Mouse (Mus musculus) cortical plate, adult 2 months (tissue): ENCODE results near the gene Ganab. TPM values are rescaled to one million over a fixed set of nuclear protein-coding genes. Genes with fewer than 3 reads are reported as not detected.

ENCODE experiments used
- H3K27ac ChIP-seq: fragments of 200-500 bp; 2 replicates; pipeline ENCODE4 v1.5.1; 2012; ENCODE audit warnings: low read length, control low read depth, inconsistent platforms; ENCODE audit not compliant: insufficient read depth
- H3K4me1 ChIP-seq: fragments of 200-500 bp; 2 replicates; pipeline ENCODE4 v1.6.1; 2011; ENCODE audit warnings: low read length; ENCODE audit not compliant: control insufficient read depth, insufficient read depth
- H3K4me3 ChIP-seq: fragments of 200-500 bp; 2 replicates; pipeline ENCODE4 v1.5.1; 2011; ENCODE audit warnings: mild to moderate bottlenecking, low read length, control low read depth; ENCODE audit not compliant: insufficient read depth
- CTCF ChIP-seq: fragments of 200-500 bp; IDR thresholded peaks from 2 replicates; pipeline ENCODE4 v1.5.1; 2011; ENCODE audit warnings: mild to moderate bottlenecking, control low read depth, low read length; ENCODE audit not compliant: insufficient read depth; ENCODE audit errors: extremely low read depth
- POLR2A ChIP-seq: fragments of 200-500 bp; IDR thresholded peaks from 2 replicates; pipeline ENCODE4 v1.6.1; 2011; ENCODE audit warnings: mild to moderate bottlenecking, low read length, control low read depth; ENCODE audit not compliant: insufficient read depth; ENCODE audit errors: extremely low read depth
- polyA plus RNA-seq: library from polyadenylated mRNA; depleted of rRNA; stranded (reverse); fragments of >200 nt; gene quantifications from 2 replicates; pipeline ENCODE4 v1.2.3, GENCODE M21; 2012

Ganab gene
- polyA plus RNA-seq, 1 experiment = 87.5 TPM

DNA sequence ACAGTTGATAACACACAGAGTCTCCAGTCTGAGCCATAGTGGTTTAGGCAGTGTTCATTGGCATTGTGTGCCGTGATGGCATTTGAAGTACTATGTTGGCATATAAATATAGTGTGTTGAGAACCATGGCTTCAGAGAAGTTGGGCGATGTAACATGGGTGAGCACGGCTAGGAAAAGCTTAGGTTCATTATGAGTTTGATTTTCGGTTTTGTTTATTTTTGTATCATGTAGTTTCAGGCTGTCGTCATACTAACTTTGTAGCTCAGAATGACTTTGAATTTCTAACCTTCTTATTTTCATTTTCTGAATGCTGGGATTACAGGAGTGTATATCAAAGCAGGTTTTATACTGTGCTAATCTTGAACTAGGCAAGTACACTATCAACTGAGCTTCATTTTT, 5.5 kb downstream of the Ganab start:
- Histone ChIP-seq H3K27ac (no peak overlapping the region), H3K4me1 (no peaks in the 10 kb centered on the region; the same call in 1 of the 2 replicates), H3K4me3 (no peak overlapping the region)
- no peak for TF ChIP-seq POLR2A
- no peak for TF ChIP-seq CTCF

DNA sequence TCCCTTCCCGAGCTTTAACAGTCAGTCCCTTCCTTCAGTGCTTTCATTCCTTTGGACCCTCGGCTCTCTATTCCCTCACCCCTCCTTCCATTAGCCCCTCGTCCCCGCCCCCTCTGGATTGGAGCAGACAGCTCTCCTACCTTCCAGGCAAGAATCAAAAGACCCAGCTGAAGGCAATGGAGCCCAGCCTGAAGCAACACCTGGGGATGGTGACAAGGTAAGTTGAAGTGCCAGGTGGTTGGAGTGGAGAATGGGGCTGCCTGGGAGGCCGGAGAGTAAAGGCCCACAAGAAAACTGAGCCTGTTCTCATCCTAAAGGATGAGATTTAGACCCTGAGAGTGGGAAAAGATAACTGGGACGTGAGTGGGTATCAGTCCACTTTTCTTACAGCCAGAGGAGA, 10.7 kb downstream of the Ganab start:
- Histone ChIP-seq H3K27ac (no peak overlapping the region), H3K4me1 (peaks cover 3% of the 10 kb centered on the region), H3K4me3 (no peak overlapping the region)
- TF ChIP-seq POLR2A (no peak), CTCF (no peak)

DNA sequence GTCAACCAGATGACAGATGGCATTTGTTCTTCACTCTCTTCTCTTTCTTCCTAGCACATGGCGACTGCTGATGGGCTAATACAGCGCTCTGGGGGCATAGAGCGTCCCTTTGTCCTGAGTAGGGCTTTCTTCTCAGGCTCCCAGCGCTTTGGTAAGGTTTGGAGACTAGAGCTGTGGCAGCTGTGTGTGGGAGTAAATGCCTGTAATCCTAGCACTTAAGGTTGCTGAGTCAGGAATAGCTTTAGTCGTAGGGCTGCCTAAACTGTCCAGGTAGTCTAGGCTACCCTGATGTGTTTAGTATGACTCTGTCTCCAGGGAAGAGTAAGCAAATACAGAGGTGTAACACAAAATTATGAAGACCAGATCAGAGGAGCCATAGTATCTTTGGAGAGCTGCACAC, 13.9 kb downstream of the Ganab start:
- TF ChIP-seq CTCF (no peak), POLR2A (no peak)
- H3K27ac ChIP-seq = no peak overlapping the region
- peaks cover 3% of the 10 kb centered on the region for H3K4me1 ChIP-seq
- H3K4me3 ChIP-seq = no peak overlapping the region

DNA sequence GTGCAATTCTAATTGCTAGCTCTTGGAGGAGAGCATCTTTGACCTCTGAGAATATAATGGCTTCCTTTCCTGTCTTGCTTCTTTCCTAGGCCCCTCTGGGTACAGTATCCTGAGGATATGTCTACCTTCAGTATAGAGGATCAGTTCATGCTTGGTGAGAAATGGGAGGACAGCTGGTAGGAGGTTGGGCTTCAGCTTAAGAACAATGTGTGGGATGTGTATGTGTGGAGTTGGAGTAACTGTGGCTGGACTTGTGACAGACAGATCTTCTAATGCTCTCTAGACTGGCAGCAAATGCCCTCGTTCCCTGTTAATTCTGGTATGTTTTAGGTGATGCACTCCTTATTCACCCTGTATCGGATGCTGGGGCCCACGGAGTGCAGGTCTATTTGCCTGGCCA, 16.3 kb downstream of the Ganab start:
- Histone ChIP-seq H3K27ac (0 out of 2 replicates have a peak overlapping the region, but pooled peaks have one; percentile 35), H3K4me1 (peaks cover 3% of the 10 kb centered on the region), H3K4me3 (no peak overlapping the region)
- TF ChIP-seq CTCF = no peak
- TF ChIP-seq POLR2A = no peak

DNA sequence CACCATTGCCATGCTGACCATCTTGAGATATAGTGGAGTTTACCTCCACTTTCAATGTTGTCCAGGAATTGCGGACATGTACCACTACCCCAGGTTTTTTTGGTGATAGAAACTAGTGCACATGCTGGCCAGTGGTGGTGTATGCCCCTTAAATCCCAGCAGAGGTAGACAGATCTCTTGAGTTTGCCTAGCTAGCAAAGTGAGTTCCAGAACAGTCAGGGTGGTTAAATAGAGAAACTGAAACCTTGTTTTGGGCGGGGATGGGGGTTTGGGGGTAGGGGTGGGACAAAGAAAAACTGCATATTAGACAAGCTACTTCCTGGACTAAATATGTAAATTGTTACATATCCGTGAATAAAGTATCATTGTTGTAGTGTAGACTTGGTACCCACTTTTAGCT, 21.1 kb downstream of the Ganab start:
- no peak overlapping the region for H3K4me3 ChIP-seq
- no peak for TF ChIP-seq POLR2A
- TF ChIP-seq CTCF = no peak
- no peak overlapping the region for H3K27ac ChIP-seq
- H3K4me1 ChIP-seq = peaks cover 3% of the 10 kb centered on the region; the same call in 1 of the 2 replicates

DNA sequence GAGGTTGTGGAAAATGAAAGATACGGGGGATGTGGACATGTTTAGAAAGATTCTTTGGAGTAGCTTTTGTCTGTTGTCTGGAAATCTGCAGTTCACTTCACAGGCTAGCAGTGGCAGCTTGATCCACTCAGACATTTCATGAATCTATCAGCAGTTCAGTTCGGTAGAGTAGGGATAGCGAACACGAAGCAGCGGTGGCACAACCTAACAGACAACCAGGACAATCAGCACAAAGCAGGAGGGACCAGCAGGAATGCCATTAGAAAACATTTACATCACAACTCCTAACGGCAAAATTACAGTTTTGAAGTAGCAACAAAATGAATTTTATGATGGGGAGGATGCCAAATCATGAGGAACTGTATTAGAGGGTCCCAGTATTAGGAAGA, 21.8 kb downstream of the Ganab start:
- H3K4me3 ChIP-seq = peak overlapping the region; percentile 73; the same call in 1 of the 2 replicates

DNA sequence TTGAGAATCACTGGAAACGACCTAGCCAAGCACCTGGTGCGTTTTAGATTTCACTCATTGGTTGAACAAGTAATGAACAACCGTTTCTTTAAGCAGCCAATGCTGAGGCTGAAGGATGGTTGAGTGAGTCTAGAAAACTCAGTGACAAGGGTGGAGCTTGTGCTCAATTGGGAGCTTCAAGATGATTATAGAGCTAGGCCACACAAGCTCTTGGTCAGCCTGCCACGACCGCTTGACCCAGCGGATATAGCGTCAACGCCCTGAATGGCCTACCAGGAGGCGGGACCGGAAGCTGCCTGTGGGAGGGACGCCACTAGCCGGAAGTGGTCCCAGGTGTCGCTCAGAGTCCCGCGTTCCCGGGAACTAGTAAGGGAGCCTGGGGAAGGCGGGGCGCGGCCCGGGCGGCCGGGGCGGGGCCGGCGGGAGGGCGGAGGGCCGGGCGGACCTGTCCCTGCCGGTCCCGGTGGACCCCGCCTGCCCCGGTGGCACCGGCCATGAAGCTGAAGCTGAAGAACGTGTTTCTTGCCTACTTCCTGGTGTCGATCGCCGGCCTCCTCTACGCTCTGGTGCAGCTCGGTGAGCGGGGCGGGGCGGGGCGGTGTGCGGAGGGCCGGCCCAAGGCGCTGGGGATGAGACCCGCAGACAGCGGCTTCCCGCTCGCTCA, 22.3 kb downstream of the Ganab start, which contains the start of gene B3gat3:
B3gat3 (plus strand) TSS at position 302 of the 664 bp plus-strand sequence.
- TF ChIP-seq POLR2A (peak; percentile 93), CTCF (no peak)
- Histone ChIP-seq H3K27ac (peak within 1 kb of the TSS; percentile 67), H3K4me3 (peak within 1 kb of the TSS; percentile 73), H3K4me1 (peaks cover 3% of the 10 kb centered on the region; the same call in 1 of the 2 replicates)

More for the DNA sequence above, 21.8 kb downstream of the Ganab start:
- Histone ChIP-seq H3K27ac (peak overlapping the region; percentile 67), H3K4me1 (peaks cover 3% of the 10 kb centered on the region; the same call in 1 of the 2 replicates)
- TF ChIP-seq POLR2A = no peak
- no peak for TF ChIP-seq CTCF

DNA sequence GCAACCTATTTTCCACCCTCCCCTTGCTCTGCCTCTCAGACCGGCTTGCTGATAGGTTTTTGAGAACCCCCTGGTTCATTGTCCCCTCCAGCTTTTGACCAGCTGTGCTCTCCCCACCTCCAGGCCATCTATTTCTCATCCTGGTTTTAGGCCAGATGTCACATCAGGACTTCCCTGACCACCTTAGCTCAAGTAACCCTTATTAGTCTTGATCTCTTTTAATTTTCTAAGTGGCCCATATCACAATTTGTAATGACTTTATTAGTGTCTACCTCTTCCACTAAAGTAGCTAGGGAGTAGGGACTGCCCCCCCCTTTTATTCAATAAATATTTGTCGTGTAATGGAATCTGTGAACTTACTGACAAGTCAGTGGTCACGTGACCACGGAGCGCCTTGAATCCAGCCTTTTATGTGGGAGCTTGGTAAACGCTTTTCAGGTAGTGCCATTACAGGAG, 23.0 kb downstream of the Ganab start:
- 0 out of 2 replicates have a peak overlapping the region, but pooled peaks have one; percentile 4 for H3K27ac ChIP-seq
- peak overlapping the region; percentile 73 for H3K4me3 ChIP-seq
- TF ChIP-seq POLR2A (no peak), CTCF (no peak)
- H3K4me1 ChIP-seq = peaks cover 3% of the 10 kb centered on the region; the same call in 1 of the 2 replicates

DNA sequence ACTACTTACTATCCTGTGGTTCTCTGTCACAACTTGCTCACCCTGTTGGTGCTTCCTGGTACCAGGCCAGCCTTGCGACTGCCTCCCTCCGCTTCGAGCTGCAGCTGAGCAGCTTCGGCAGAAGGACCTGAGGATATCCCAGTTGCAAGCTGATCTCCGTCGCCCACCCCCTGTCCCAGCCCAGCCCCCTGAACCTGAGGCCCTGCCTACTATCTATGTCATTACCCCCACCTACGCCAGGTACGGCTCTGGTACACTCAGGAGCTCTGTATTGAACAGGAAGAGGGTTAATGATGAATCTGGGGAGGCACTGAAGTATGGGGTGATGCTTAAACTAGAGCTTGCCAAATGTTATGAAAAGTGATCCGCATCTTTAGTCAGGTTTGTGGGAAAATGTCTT, 23.9 kb downstream of the Ganab start:
- Histone ChIP-seq H3K27ac (no peak overlapping the region), H3K4me1 (peaks cover 3% of the 10 kb centered on the region; the same call in 1 of the 2 replicates), H3K4me3 (no peak overlapping the region; the same call in 1 of the 2 replicates)
- TF ChIP-seq POLR2A (no peak), CTCF (no peak)

DNA sequence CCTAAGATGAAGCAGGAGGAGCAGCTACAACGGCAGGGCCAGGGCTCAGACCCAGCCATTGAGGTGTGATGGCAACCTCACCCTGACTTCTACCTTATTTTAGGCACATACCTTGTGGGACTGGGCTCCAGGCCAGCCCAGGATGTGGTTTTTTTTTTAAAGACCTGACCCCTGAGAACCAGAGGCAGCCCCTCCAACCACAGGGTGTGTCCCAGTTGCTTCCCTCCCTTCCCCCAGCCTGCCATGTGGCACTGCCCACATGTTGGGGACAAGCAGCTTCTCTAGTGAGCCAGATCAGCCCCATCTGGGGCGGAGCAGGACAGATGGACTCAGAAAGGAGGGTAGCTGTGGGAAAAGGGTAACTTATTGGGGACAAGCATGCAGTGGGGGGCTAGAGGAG, 28.9 kb downstream of the Ganab start:
- Histone ChIP-seq H3K4me3 (no peak overlapping the region), H3K4me1 (no peaks in the 10 kb centered on the region), H3K27ac (no peak overlapping the region)
- no peak for TF ChIP-seq POLR2A
- no peak for TF ChIP-seq CTCF
